Mouse (Mus musculus): ENCODE data around the gene Prkag2. TPM values are rescaled to one million over a fixed set of nuclear protein-coding genes. Genes with fewer than 3 reads are reported as not detected.
"Not testable (repeated sequence)": the region's sequence is repeated elsewhere in the genome, so short reads cannot be mapped to it uniquely, and the experiment has no call there.

Prkag2 gene
- total and polyA plus RNA-seq, 3 experiments, result not detected

- Histone ChIP-seq H3K27me3 (ENCODE audit: insufficient read depth, low read length) (peaks cover 9% of the 10 kb centered on the region), H3K36me3 (replicated peaks) (no peaks in the 10 kb centered on the region), H3K4me1 (ENCODE audit: insufficient read depth, low read depth, low read length) (0 out of 2 replicates have a peak, but pooled peaks cover 6% of the 10 kb centered on the region), H3K4me3 (ENCODE audit: low read depth, low read length) (no peak overlapping the region), H3K9me3 (replicated peaks) (no peaks in the 10 kb centered on the region)
- no peak for TF ChIP-seq POLR2AphosphoS5 (IDR thresholded peaks at IDR 0.05; ENCODE audit: insufficient replicate concordance, low read depth, low read length)
- no peak for TF ChIP-seq GATA1 (IDR thresholded peaks at IDR 0.05; ENCODE audit: borderline replicate concordance, low read length)
- TF ChIP-seq CTCF (IDR thresholded peaks at IDR 0.05; ENCODE audit: low read depth, low read length), result no peak
- TF ChIP-seq GATA2 (IDR thresholded peaks at IDR 0.05; ENCODE audit: borderline replicate concordance, low read depth, low read length), result no peak
- no peak for TF ChIP-seq TAL1 (conservative IDR thresholded peaks at IDR 0.05; ENCODE audit: low read depth, low read length)
- no peak for DNase-seq (ENCODE audit: low spot score)
- no peak for ATAC-seq (ENCODE audit: extremely low read depth, insufficient number of reproducible peaks, low FRiP score, poor library complexity, severe bottlenecking)
Observed at GRCm38 (mm10) chr5:24859771-24860540, 240.5 kb downstream of the Prkag2 start.

GRCm38 (mm10) chr5:24854827-24855600 is 245.4 kb downstream of the Prkag2 start:
- H3K36me3 ChIP-seq (replicated peaks), result no peaks in the 10 kb centered on the region
- DNase-seq (ENCODE audit: low spot score) (no peak), ATAC-seq (ENCODE audit: extremely low read depth, insufficient number of reproducible peaks, low FRiP score, poor library complexity, severe bottlenecking) (peak; percentile 75; the same call in 1 of the 2 replicates)
- H3K4me3 ChIP-seq (ENCODE audit: low read depth, low read length), result no peak overlapping the region
- no peak for TF ChIP-seq POLR2AphosphoS5 (IDR thresholded peaks at IDR 0.05; ENCODE audit: insufficient replicate concordance, low read depth, low read length)
- no peak for TF ChIP-seq CTCF (IDR thresholded peaks at IDR 0.05; ENCODE audit: low read depth, low read length)
- TF ChIP-seq GATA1 (IDR thresholded peaks at IDR 0.05; ENCODE audit: borderline replicate concordance, low read length), result no peak
- no peak for TF ChIP-seq GATA2 (IDR thresholded peaks at IDR 0.05; ENCODE audit: borderline replicate concordance, low read depth, low read length)
- no peak for TF ChIP-seq TAL1 (conservative IDR thresholded peaks at IDR 0.05; ENCODE audit: low read depth, low read length)
- no peaks in the 10 kb centered on the region for H3K9me3 ChIP-seq (replicated peaks)
- peaks cover 18% of the 10 kb centered on the region; the same call in 1 of the 2 replicates for H3K27me3 ChIP-seq (ENCODE audit: insufficient read depth, low read length)
- 0 out of 2 replicates have a peak, but pooled peaks cover 6% of the 10 kb centered on the region for H3K4me1 ChIP-seq (ENCODE audit: insufficient read depth, low read depth, low read length)

DNA sequence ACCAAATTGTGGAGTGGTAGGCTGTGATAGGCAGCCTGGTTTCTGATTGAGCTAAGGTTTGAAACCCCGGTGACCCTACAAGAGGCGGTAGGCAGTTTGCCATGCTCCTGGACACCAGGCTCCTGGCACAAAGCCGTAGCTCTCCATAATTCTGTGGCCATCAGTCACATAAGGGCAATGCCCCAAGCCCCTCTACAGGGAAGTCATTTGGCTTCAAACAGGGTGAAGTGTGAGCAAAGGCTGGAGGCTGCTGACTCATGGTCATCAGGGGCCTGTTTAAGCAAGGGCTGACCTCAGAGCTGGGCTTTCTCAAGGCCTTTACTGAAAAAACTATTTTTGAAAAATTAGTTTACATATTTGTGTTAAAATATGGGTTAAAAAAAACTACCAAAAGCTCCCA is 246.2 kb downstream of the Prkag2 start:
- 0 out of 2 replicates have a peak, but pooled peaks cover 6% of the 10 kb centered on the region for H3K4me1 ChIP-seq (ENCODE audit: insufficient read depth, low read depth, low read length)
- peaks cover 21% of the 10 kb centered on the region for H3K27me3 ChIP-seq (ENCODE audit: insufficient read depth, low read length)
- H3K4me3 ChIP-seq (ENCODE audit: low read depth, low read length), result no peak overlapping the region
- H3K9me3 ChIP-seq (replicated peaks), result no peaks in the 10 kb centered on the region
- TF ChIP-seq TAL1 (conservative IDR thresholded peaks at IDR 0.05; ENCODE audit: low read depth, low read length), result no peak
- TF ChIP-seq CTCF (IDR thresholded peaks at IDR 0.05; ENCODE audit: low read depth, low read length), result no peak
- TF ChIP-seq POLR2AphosphoS5 (IDR thresholded peaks at IDR 0.05; ENCODE audit: insufficient replicate concordance, low read depth, low read length), result no peak
- no peak for TF ChIP-seq GATA1 (IDR thresholded peaks at IDR 0.05; ENCODE audit: borderline replicate concordance, low read length)
- no peak for TF ChIP-seq GATA2 (IDR thresholded peaks at IDR 0.05; ENCODE audit: borderline replicate concordance, low read depth, low read length)
- no peaks in the 10 kb centered on the region for H3K36me3 ChIP-seq (replicated peaks)
- ATAC-seq (ENCODE audit: extremely low read depth, insufficient number of reproducible peaks, low FRiP score, poor library complexity, severe bottlenecking) (no peak), DNase-seq (ENCODE audit: low spot score) (no peak)

- not testable (repeated sequence) for H3K4me1 ChIP-seq (ENCODE audit: insufficient read depth, low read depth, low read length); H3K9me3 ChIP-seq (replicated peaks); ATAC-seq (ENCODE audit: extremely low read depth, insufficient number of reproducible peaks, low FRiP score, poor library complexity, severe bottlenecking); H3K36me3 ChIP-seq (replicated peaks); H3K4me3 ChIP-seq (ENCODE audit: low read depth, low read length); DNase-seq (ENCODE audit: low spot score)
- H3K27me3 ChIP-seq (ENCODE audit: insufficient read depth, low read length), result peaks cover 18% of the 10 kb centered on the region
Observed at GRCm38 (mm10) chr5:24848261-24848660, 252.2 kb downstream of the Prkag2 start.

DNA sequence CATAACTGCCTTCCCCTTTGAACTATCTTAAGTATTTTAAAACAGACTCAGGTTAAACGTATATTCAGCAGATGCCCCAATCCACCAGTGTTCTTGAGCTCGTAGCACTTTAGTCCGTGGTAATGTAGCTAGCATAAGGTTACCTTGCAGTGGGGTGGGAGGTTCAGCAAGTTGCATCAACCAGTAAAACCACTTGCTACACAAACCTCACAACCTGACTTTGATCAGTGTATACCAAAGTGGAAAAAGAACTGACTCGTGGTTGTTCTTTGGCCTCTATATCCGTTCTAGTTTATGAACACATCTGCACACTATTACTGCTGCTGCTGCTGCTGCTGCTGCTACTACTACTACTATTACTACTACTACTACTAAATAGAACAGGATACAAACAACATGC is 256.6 kb downstream of the Prkag2 start:
- ATAC-seq (ENCODE audit: extremely low read depth, insufficient number of reproducible peaks, low FRiP score, poor library complexity, severe bottlenecking), result no peak
- DNase-seq (ENCODE audit: low spot score), result no peak
- peaks cover 30% of the 10 kb centered on the region for H3K4me1 ChIP-seq (ENCODE audit: insufficient read depth, low read depth, low read length)
- 0 out of 2 replicates have a peak, but pooled peaks cover 2% of the 10 kb centered on the region for H3K9me3 ChIP-seq (replicated peaks)
- TF ChIP-seq GATA1 (IDR thresholded peaks at IDR 0.05; ENCODE audit: borderline replicate concordance, low read length) (no peak), TAL1 (conservative IDR thresholded peaks at IDR 0.05; ENCODE audit: low read depth, low read length) (no peak), CTCF (IDR thresholded peaks at IDR 0.05; ENCODE audit: low read depth, low read length) (no peak), GATA2 (IDR thresholded peaks at IDR 0.05; ENCODE audit: borderline replicate concordance, low read depth, low read length) (no peak), POLR2AphosphoS5 (IDR thresholded peaks at IDR 0.05; ENCODE audit: insufficient replicate concordance, low read depth, low read length) (no peak)
- no peak overlapping the region for H3K4me3 ChIP-seq (ENCODE audit: low read depth, low read length)
- peaks cover 13% of the 10 kb centered on the region for H3K36me3 ChIP-seq (replicated peaks)
- peaks cover 4% of the 10 kb centered on the region; the same call in 1 of the 2 replicates for H3K27me3 ChIP-seq (ENCODE audit: insufficient read depth, low read length)

DNA sequence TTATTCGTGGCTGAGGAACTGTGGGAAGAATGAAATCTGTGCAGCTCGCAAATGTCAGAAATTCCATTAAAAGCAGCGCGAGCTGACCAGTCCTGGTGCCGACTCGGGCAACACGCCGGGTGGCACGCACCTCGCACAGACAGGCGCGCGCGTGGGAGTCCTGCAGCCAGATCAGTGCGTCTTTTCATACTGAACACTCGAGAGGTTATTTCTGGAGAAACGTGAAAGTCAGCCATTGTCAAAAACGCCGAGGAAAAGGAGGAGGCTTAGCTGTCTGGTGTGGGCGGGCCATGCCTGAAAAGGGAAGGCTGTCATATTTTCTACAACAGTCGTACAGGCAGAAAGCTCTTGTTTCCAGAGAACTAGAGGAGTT is 257.4 kb downstream of the Prkag2 start:
- ATAC-seq (ENCODE audit: extremely low read depth, insufficient number of reproducible peaks, low FRiP score, poor library complexity, severe bottlenecking) (no peak), DNase-seq (ENCODE audit: low spot score) (no peak)
- Histone ChIP-seq H3K27me3 (ENCODE audit: insufficient read depth, low read length) (peaks cover 4% of the 10 kb centered on the region; the same call in 1 of the 2 replicates), H3K4me1 (ENCODE audit: insufficient read depth, low read depth, low read length) (peaks cover 38% of the 10 kb centered on the region), H3K36me3 (replicated peaks) (peaks cover 17% of the 10 kb centered on the region), H3K4me3 (ENCODE audit: low read depth, low read length) (peak overlapping the region; percentile 67), H3K9me3 (replicated peaks) (0 out of 2 replicates have a peak, but pooled peaks cover 2% of the 10 kb centered on the region)
- TF ChIP-seq POLR2AphosphoS5 (IDR thresholded peaks at IDR 0.05; ENCODE audit: insufficient replicate concordance, low read depth, low read length) (no peak), GATA1 (IDR thresholded peaks at IDR 0.05; ENCODE audit: borderline replicate concordance, low read length) (no peak), CTCF (IDR thresholded peaks at IDR 0.05; ENCODE audit: low read depth, low read length) (no peak), TAL1 (conservative IDR thresholded peaks at IDR 0.05; ENCODE audit: low read depth, low read length) (no peak), GATA2 (IDR thresholded peaks at IDR 0.05; ENCODE audit: borderline replicate concordance, low read depth, low read length) (no peak)

Data from G1E (cell line).